Mouse (Mus musculus): ENCODE results near the gene Chaf1a. TPM values are rescaled to one million over a fixed set of nuclear protein-coding genes. Genes with fewer than 3 reads are reported as not detected.

Gene Chaf1a
- polyA plus RNA-seq, 1 experiment from 2014 or later, result 39.1 TPM

GRCm38 (mm10) chr17:56119981-56120880 is 80.0 kb downstream of the Chaf1a start:
- Histone ChIP-seq H3K9me3 (peaks cover 9% of the 10 kb centered on the region), H3K4me2 (0 out of 2 replicates have a peak overlapping the region, but pooled peaks have one; percentile 13), H3K9ac (no peak overlapping the region), H3K36me3 (replicated peaks) (no peaks in the 10 kb centered on the region), H3K27ac (no peak overlapping the region), H3K4me1 (peaks cover 21% of the 10 kb centered on the region), H3K27me3 (peaks cover 95% of the 10 kb centered on the region), H3K4me3 (replicated peaks) (no peak overlapping the region; the same call in 1 of the 2 replicates)
- ATAC-seq (ENCODE audit: low FRiP score), result no peak
- 9% methylated on average over 66 of the region's 66 CpGs for WGBS

- Histone ChIP-seq H3K27ac (no peak within 1 kb of the TSS), H3K9me3 (peaks cover 9% of the 10 kb centered on the region), H3K36me3 (replicated peaks) (0 out of 2 replicates have a peak, but pooled peaks cover 4% of the 10 kb centered on the region), H3K9ac (no peak within 1 kb of the TSS), H3K4me1 (peaks cover 21% of the 10 kb centered on the region), H3K4me2 (no peak within 1 kb of the TSS), H3K27me3 (peaks cover 90% of the 10 kb centered on the region), H3K4me3 (replicated peaks) (no peak within 1 kb of the TSS)
- WGBS, result 46% methylated on average over 2 of the region's 2 CpGs
- ATAC-seq (ENCODE audit: low FRiP score), result no peak
Observed at GRCm38 (mm10) chr17:56121826-56122225, 81.6 kb downstream of the Chaf1a start, which contains the start of gene Lrg1. Gene Lrg1 (minus strand): TSS chr17:56122001.

Other genes starting within 250 kb of the Chaf1a start
- gene Zfp119a, start 161.5 kb upstream of the Chaf1a start, polyA plus RNA-seq (2016; fragmentation: Nextera tagmentation; extraction: Ambion mirVana), result 11.4 TPM in 2 replicates
- gene Zfp959, start 148.3 kb upstream of the Chaf1a start, polyA plus RNA-seq (2016; fragmentation: Nextera tagmentation; extraction: Ambion mirVana), result 13.2 and 13.5 TPM in 2 replicates
- gene Zfp119b, start 90.9 kb upstream of the Chaf1a start, polyA plus RNA-seq (2016; fragmentation: Nextera tagmentation; extraction: Ambion mirVana), result 4.8 and 5.6 TPM in 2 replicates
- 2.3 TPM in 2 replicates for gene Ebi3, start 87.8 kb upstream of the Chaf1a start, polyA plus RNA-seq (2016; fragmentation: Nextera tagmentation; extraction: Ambion mirVana)
- 28.0 and 29.1 TPM in 2 replicates for gene Yju2, start 81.3 kb upstream of the Chaf1a start, polyA plus RNA-seq (2016; fragmentation: Nextera tagmentation; extraction: Ambion mirVana)
- gene Shd, start 70.0 kb upstream of the Chaf1a start, polyA plus RNA-seq (2016; fragmentation: Nextera tagmentation; extraction: Ambion mirVana), result 81.1 and 94.0 TPM in 2 replicates
- gene Fsd1, start 53.9 kb upstream of the Chaf1a start, polyA plus RNA-seq (2016; fragmentation: Nextera tagmentation; extraction: Ambion mirVana), result 79.7 and 82.4 TPM in 2 replicates
- gene Stap2, start 34.9 kb upstream of the Chaf1a start, polyA plus RNA-seq (2016; fragmentation: Nextera tagmentation; extraction: Ambion mirVana), result 4.2 and 4.6 TPM in 2 replicates
- 184 and 186 TPM in 2 replicates for gene Mpnd, start 34.7 kb upstream of the Chaf1a start, polyA plus RNA-seq (2016; fragmentation: Nextera tagmentation; extraction: Ambion mirVana)
- 130 and 135 TPM in 2 replicates for gene Sh3gl1, start 3.8 kb upstream of the Chaf1a start, polyA plus RNA-seq (2016; fragmentation: Nextera tagmentation; extraction: Ambion mirVana)
- gene Ubxn6, start 34.6 kb downstream of the Chaf1a start, polyA plus RNA-seq (2016; fragmentation: Nextera tagmentation; extraction: Ambion mirVana), result 49.7 and 50.8 TPM in 2 replicates
- gene Hdgfl2, start 39.2 kb downstream of the Chaf1a start, polyA plus RNA-seq (2016; fragmentation: Nextera tagmentation; extraction: Ambion mirVana), result 183 and 188 TPM in 2 replicates
- gene Plin4, start 69.4 kb downstream of the Chaf1a start, polyA plus RNA-seq (2016; fragmentation: Nextera tagmentation; extraction: Ambion mirVana), result 0.06 and 0.18 TPM in 2 replicates
- gene Plin5, start 77.2 kb downstream of the Chaf1a start, polyA plus RNA-seq (2016; fragmentation: Nextera tagmentation; extraction: Ambion mirVana), result 0.22 TPM in 1 of 2 replicates, not detected in the other
- gene Lrg1, start 81.6 kb downstream of the Chaf1a start, polyA plus RNA-seq (2016; fragmentation: Nextera tagmentation; extraction: Ambion mirVana), result 0.18 and 0.27 TPM in 2 replicates
- 4.8 and 5.4 TPM in 2 replicates for gene Sema6b, start 99.9 kb downstream of the Chaf1a start, polyA plus RNA-seq (2016; fragmentation: Nextera tagmentation; extraction: Ambion mirVana)
- gene Tnfaip8l1, start 122.0 kb downstream of the Chaf1a start, polyA plus RNA-seq (2016; fragmentation: Nextera tagmentation; extraction: Ambion mirVana), result 7.5 TPM in 2 replicates
- 54.5 and 57.3 TPM in 2 replicates for gene Mydgf, start 143.5 kb downstream of the Chaf1a start, polyA plus RNA-seq (2016; fragmentation: Nextera tagmentation; extraction: Ambion mirVana)
- 43.4 and 48.6 TPM in 2 replicates for gene Dpp9, start 178.5 kb downstream of the Chaf1a start, polyA plus RNA-seq (2016; fragmentation: Nextera tagmentation; extraction: Ambion mirVana)
- gene Fem1a, start 216.4 kb downstream of the Chaf1a start, polyA plus RNA-seq (2016; fragmentation: Nextera tagmentation; extraction: Ambion mirVana), result 18.2 and 20.3 TPM in 2 replicates
- gene Ticam1, start 236.3 kb downstream of the Chaf1a start, polyA plus RNA-seq (2016; fragmentation: Nextera tagmentation; extraction: Ambion mirVana), result 1.5 and 1.7 TPM in 2 replicates